Mouse (Mus musculus) hindbrain, embryonic 14.5 days (tissue): ENCODE results near the gene Dnah17. TPM values are rescaled to one million over a fixed set of nuclear protein-coding genes. Genes with fewer than 3 reads are reported as not detected.

ENCODE experiments used
- ATAC-seq: fragments of 200-750 bp; cut with Nextera tagmentation; 2 replicates; pipeline ENCODE4 v1.8.0; 2017; ENCODE audit warnings: moderate number of reproducible peaks, mild to moderate bottlenecking, moderate TSS enrichment, moderate library complexity; ENCODE audit not compliant: low FRiP score
- DNase-seq: peaks from one replicate; pipeline ENCODE4 v3.0.0-alpha.2; 2015; ENCODE audit warnings: low spot score
- H3K27ac ChIP-seq: fragments of 300-500 bp; sonication (generic); 2 replicates; pipeline ENCODE4 v1.5.1; 2014; ENCODE audit warnings: mild to moderate bottlenecking, moderate library complexity
- H3K27me3 ChIP-seq: fragments of 300-500 bp; sonication (generic); 2 replicates; pipeline ENCODE4 v1.6.1; 2014; ENCODE audit warnings: mild to moderate bottlenecking, low read length, mixed read lengths; ENCODE audit not compliant: control insufficient read depth, insufficient read depth
- H3K36me3 ChIP-seq: fragments of 300-500 bp; sonication (generic); replicated peaks from 2 replicates; pipeline ENCODE4 v1.6.1; 2014; ENCODE audit not compliant: control insufficient read depth, insufficient read depth
- H3K4me1 ChIP-seq: fragments of 300-500 bp; sonication (generic); replicated peaks from 2 replicates; pipeline ENCODE4 v1.6.1; 2014; ENCODE audit warnings: antibody characterized with exemption, low read length, mixed read lengths; ENCODE audit not compliant: control insufficient read depth, insufficient read depth
- H3K4me2 ChIP-seq: fragments of 300-500 bp; sonication (generic); replicated peaks from 2 replicates; pipeline ENCODE4 v1.6.1; 2014; ENCODE audit warnings: mild to moderate bottlenecking, moderate library complexity
- H3K4me3 ChIP-seq: fragments of 300-500 bp; sonication (generic); replicated peaks from 2 replicates; pipeline ENCODE4 v1.5.1; 2014; ENCODE audit warnings: mild to moderate bottlenecking, low read length
- H3K9ac ChIP-seq: fragments of 300-500 bp; sonication (generic); 2 replicates; pipeline ENCODE4 v1.6.1; 2014
- H3K9me3 ChIP-seq: fragments of 300-500 bp; sonication (generic); 2 replicates; pipeline ENCODE4 v1.6.1; 2016; ENCODE audit warnings: low read length; ENCODE audit not compliant: control insufficient read depth
- WGBS: fragments of 180-500 bp; shearing (Covaris S2); extraction: QIAGEN DNeasy Blood & Tissue Kit; methylation state at CpG from one replicate; pipeline ENCODE4 v1.1.7; 2014; 5-methylcytosine and 5-hydroxymethylcytosine counted together
- polyA plus RNA-seq: library from polyadenylated mRNA; unstranded; fragments of >200 nt; fragmentation: Nextera tagmentation; extraction: Ambion mirVana; gene quantifications from 2 replicates; pipeline ENCODE4 v1.2.1, GENCODE M21; 2014

Dnah17 gene
- polyA plus RNA-seq, 1 experiment from 2014 or later: 0.15 TPM

DNA sequence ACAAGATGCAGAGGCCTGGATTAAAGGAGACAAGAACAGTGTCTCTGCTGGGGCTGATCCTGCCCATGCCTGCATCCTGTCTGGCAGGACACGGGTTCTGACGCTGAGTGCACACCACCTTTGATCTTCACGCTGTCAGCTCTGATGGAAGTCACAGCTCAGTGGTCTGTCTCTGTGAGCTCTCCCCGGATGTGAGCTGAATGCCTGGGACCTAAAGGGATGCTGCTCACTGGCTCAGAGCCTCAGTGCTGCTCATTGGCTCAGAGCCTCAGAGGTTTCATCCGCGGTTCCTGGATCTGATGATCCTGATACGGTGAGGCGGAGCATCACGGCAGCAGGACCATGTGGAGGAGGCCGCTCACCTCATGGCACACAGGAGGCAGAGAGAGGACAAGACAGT is 31.8 kb upstream of the Dnah17 start:
- DNase-seq: no peak
- no peak overlapping the region for H3K4me3 ChIP-seq
- WGBS: 59% methylated on average over 10 of the region's 10 CpGs
- H3K27ac ChIP-seq: no peak overlapping the region
- ATAC-seq: no peak
- H3K4me2 ChIP-seq: no peak overlapping the region
- H3K27me3 ChIP-seq: no peaks in the 10 kb centered on the region
- no peak overlapping the region for H3K9ac ChIP-seq
- H3K9me3 ChIP-seq: no peaks in the 10 kb centered on the region
- peaks cover 36% of the 10 kb centered on the region for H3K36me3 ChIP-seq
- H3K4me1 ChIP-seq: no peaks in the 10 kb centered on the region

DNA sequence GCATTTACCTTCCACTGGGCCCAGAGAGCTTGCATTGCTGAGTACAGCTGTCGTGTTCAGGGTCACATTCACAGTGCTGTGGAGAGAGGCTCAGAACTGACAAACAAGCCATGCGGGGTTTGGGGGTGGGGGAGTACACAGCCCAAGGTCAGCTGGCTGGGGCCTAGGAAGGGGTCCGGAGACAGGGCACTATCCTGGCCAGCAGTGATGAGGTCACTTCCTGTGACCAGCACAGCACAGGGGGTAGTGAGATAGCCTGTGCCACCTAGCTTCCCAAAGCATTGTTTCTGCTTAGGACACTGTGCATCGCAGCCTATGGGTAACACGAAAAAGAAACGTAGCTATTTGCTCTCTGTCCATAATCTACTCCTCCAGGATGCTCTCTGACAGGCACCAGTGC is 30.8 kb upstream of the Dnah17 start:
- Histone ChIP-seq H3K4me1 (no peaks in the 10 kb centered on the region), H3K27ac (no peak overlapping the region), H3K36me3 (peaks cover 28% of the 10 kb centered on the region), H3K9ac (no peak overlapping the region), H3K4me3 (no peak overlapping the region), H3K27me3 (no peaks in the 10 kb centered on the region), H3K9me3 (no peaks in the 10 kb centered on the region), H3K4me2 (no peak overlapping the region)
- DNase-seq: no peak
- ATAC-seq: no peak
- 83% methylated on average over 6 of the region's 6 CpGs for WGBS

- Histone ChIP-seq H3K9me3 (no peaks in the 10 kb centered on the region), H3K4me1 (no peaks in the 10 kb centered on the region), H3K4me2 (no peak overlapping the region), H3K27me3 (no peaks in the 10 kb centered on the region), H3K27ac (no peak overlapping the region), H3K4me3 (no peak overlapping the region), H3K9ac (no peak overlapping the region), H3K36me3 (peaks cover 26% of the 10 kb centered on the region)
- 88% methylated on average over 2 of the region's 2 CpGs for WGBS
- DNase-seq (no peak), ATAC-seq (no peak)
Observed at GRCm38 (mm10) chr11:118160763-118161162, 30.3 kb upstream of the Dnah17 start.

DNA sequence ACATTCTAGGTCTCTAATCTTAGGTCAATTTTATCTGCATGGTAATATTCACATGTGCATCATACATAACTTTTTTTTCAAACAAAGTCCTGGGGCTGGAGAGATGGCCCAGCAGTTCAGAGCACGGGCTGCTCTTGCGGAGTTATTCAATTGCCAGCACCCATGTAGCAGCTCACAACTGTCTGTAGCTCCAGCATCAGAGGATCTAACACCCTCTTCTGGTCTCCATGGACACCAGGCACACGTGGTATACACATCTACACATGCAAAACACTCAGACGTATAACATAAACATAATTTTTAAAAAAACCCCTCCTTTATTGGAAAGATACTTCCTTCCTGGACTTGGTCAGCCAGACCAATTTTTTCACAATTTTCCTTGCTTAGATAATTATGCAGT is 28.3 kb upstream of the Dnah17 start:
- DNase-seq (no peak), ATAC-seq (no peak)
- Histone ChIP-seq H3K9ac (no peak overlapping the region), H3K27me3 (no peaks in the 10 kb centered on the region), H3K9me3 (no peaks in the 10 kb centered on the region), H3K4me2 (no peak overlapping the region), H3K27ac (no peak overlapping the region), H3K36me3 (peaks cover 6% of the 10 kb centered on the region; the same call in 1 of the 2 replicates), H3K4me3 (no peak overlapping the region), H3K4me1 (no peaks in the 10 kb centered on the region)
- WGBS: 75% methylated on average over 4 of the region's 4 CpGs

DNA sequence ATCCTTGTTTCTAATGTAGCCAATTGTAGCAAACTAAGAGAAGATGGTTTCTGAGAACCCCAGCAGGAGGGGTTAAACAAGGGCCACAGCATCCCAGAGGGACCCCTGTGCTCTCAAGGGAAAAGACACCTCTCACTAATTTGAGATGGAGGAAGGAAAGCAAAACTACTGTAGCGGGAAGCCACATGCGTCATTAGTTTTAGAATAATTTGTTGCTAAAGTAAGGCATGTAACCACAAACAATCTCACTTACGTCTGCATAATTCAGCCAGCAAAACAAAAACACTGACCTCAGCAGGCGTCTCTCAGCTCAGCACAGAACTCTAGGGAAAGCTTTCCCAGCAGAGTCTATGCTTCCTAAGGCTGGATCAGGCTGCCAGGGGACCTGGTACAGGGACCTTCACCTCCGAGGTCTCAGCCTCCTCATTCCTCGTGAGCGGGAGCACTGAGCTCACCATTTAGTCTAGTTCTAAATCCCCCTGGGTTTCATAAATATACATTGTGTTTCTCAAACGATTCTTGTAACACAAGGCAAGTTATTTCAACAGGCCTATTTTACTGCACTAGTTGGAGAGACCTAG is 26.1 kb upstream of the Dnah17 start:
- 74% methylated on average over 8 of the region's 8 CpGs for WGBS
- H3K27ac ChIP-seq: no peak overlapping the region
- ATAC-seq (no peak), DNase-seq (no peak)
- no peaks in the 10 kb centered on the region for H3K36me3 ChIP-seq
- H3K4me2 ChIP-seq: no peak overlapping the region
- no peak overlapping the region for H3K4me3 ChIP-seq
- no peak overlapping the region for H3K9ac ChIP-seq
- H3K27me3 ChIP-seq: no peaks in the 10 kb centered on the region
- no peaks in the 10 kb centered on the region for H3K4me1 ChIP-seq
- H3K9me3 ChIP-seq: no peaks in the 10 kb centered on the region

GRCm38 (mm10) chr11:118152964-118153363 is 22.5 kb upstream of the Dnah17 start:
- ATAC-seq (no peak), DNase-seq (no peak)
- no peak overlapping the region for H3K4me3 ChIP-seq
- H3K27me3 ChIP-seq: no peaks in the 10 kb centered on the region
- no peaks in the 10 kb centered on the region for H3K9me3 ChIP-seq
- no peaks in the 10 kb centered on the region for H3K36me3 ChIP-seq
- WGBS: 91% methylated on average over 4 of the region's 4 CpGs
- no peak overlapping the region for H3K4me2 ChIP-seq
- no peak overlapping the region for H3K27ac ChIP-seq
- H3K4me1 ChIP-seq: no peaks in the 10 kb centered on the region
- H3K9ac ChIP-seq: no peak overlapping the region

DNA sequence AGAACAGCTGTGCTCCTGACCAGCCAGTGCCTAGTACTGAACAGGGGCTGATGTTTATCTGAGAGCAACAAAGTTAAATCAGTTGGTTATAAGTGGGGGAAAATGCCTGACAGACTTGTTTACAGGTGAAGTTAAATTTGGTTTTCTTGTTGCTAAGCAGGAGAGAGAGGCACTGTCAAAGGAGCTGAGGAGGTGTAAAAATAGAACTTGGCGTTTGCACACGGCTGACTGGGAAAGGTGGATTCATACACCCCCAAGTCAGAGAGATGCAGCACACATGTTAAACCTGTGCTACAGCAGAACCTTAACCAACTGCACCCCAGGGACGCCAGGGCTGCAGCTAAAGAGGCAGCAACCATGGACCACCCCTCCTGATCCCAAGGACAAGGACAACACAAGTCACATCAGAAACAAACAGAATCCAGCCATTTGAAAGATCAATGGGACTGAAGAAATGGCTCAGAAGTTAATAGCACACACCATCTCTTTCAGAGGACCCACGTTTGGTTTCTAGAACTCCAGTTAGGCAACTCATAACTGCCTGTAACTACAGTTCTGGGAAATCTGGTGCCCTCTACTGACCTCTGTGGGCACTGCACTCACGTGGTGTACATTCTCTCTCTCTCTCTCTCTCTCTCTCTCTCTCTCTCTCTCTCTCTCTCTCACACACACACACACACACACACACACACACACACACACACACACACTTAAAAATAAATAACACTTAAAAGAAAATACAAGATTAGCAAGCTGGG is 21.2 kb upstream of the Dnah17 start:
- Histone ChIP-seq H3K4me3 (no peak overlapping the region), H3K27me3 (no peaks in the 10 kb centered on the region), H3K4me1 (no peaks in the 10 kb centered on the region), H3K27ac (no peak overlapping the region), H3K36me3 (no peaks in the 10 kb centered on the region), H3K4me2 (no peak overlapping the region), H3K9me3 (no peaks in the 10 kb centered on the region), H3K9ac (no peak overlapping the region)
- ATAC-seq (no peak), DNase-seq (no peak)
- WGBS: 95% methylated on average over 5 of the region's 5 CpGs

- Histone ChIP-seq H3K4me3 (no peak overlapping the region), H3K4me2 (no peak overlapping the region), H3K9ac (no peak overlapping the region), H3K27ac (no peak overlapping the region), H3K9me3 (no peaks in the 10 kb centered on the region), H3K36me3 (no peaks in the 10 kb centered on the region), H3K4me1 (no peaks in the 10 kb centered on the region), H3K27me3 (no peaks in the 10 kb centered on the region)
- peak; percentile 71 for DNase-seq
- no peak for ATAC-seq
- WGBS: 68% methylated on average over 9 of the region's 9 CpGs
Observed at GRCm38 (mm10) chr11:118150115-118150701, 19.8 kb upstream of the Dnah17 start.

DNA sequence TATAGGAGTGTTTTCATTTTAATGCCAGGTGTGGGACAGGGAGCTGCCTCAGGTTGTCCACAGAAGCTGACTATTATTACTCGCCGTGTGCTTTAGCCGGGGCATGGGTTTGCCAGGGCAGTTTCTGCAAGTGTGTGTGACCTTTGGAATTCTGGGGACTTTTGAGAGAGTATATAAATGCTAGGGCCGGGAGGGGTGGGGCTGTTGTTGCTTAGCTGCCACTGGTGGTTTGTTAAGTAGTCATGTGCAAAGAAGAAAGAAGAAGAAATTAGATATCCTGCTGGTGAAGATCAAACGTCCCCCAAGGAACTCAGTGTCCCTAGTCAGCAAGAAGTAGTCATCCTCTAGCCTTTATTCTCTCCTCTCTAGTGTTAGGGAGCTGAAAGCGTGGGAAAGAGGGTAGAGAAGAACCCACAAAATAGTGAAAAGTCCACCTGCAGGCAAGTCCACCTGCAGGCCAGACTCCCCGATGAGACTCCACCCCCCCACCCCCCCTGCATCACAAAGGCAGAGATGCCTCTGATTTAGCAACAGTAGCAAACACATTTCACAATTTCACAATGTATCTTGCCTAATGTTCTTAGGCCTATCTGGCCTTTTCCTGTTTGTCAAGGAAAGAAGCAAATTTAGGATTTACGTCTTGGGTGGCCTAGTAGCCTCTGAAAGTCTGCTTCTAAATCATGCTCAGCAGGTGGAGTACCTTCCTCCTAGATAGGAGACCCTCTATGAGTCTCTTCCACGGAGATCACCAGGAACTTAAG is 17.6 kb upstream of the Dnah17 start:
- H3K27ac ChIP-seq: no peak overlapping the region
- H3K4me2 ChIP-seq: no peak overlapping the region
- H3K9ac ChIP-seq: no peak overlapping the region
- H3K4me1 ChIP-seq: no peaks in the 10 kb centered on the region
- WGBS: 69% methylated on average over 9 of the region's 9 CpGs
- no peaks in the 10 kb centered on the region for H3K36me3 ChIP-seq
- DNase-seq: no peak
- no peaks in the 10 kb centered on the region for H3K27me3 ChIP-seq
- no peak overlapping the region for H3K4me3 ChIP-seq
- ATAC-seq: no peak
- H3K9me3 ChIP-seq: no peaks in the 10 kb centered on the region
